Mouse (Mus musculus) cerebellum, adult 2 months (tissue): ENCODE measurements around the gene Fam124b. TPM values are rescaled to one million over a fixed set of nuclear protein-coding genes. Genes with fewer than 3 reads are reported as not detected.
A peak's percentile ranks its signal among the peaks of the same experiment; 100 is the strongest.

Experiments
- DNase-seq, 2 experiments: peaks; one replicate each; pipeline ENCODE4 v3.0.0; 2021
- H3K27ac ChIP-seq: fragments of 200-500 bp; 2 replicates; pipeline ENCODE4 v1.5.1; 2012; ENCODE audit warnings: low read length, control low read depth, inconsistent platforms; ENCODE audit not compliant: insufficient read depth
- H3K27me3 ChIP-seq: fragments of 200-500 bp; 2 replicates; pipeline ENCODE4 v1.6.1; 2012; ENCODE audit warnings: inconsistent platforms, mild to moderate bottlenecking, low read length, moderate library complexity; ENCODE audit not compliant: control insufficient read depth, insufficient read depth
- H3K4me1 ChIP-seq: fragments of 200-500 bp; 2 replicates; pipeline ENCODE4 v1.6.1; 2011; ENCODE audit warnings: low read length; ENCODE audit not compliant: control insufficient read depth, insufficient read depth
- H3K4me3 ChIP-seq: fragments of 200-500 bp; replicated peaks from 2 replicates; pipeline ENCODE3; 2011; ENCODE audit warnings: mild to moderate bottlenecking, low read depth, low read length, control low read depth; ENCODE audit not compliant: insufficient read depth
- CTCF ChIP-seq: fragments of 200-500 bp; IDR thresholded peaks from 2 replicates; pipeline ENCODE4 v1.5.1; 2011; ENCODE audit warnings: low read depth, mild to moderate bottlenecking, control low read depth, low read length, moderate library complexity, borderline replicate concordance; ENCODE audit not compliant: insufficient read depth
- POLR2A ChIP-seq: fragments of 200-500 bp; IDR thresholded peaks from 2 replicates; pipeline ENCODE4 v1.6.1; 2011; ENCODE audit warnings: low read length, control low read depth, borderline replicate concordance; ENCODE audit not compliant: insufficient read depth
- WGBS: fragments of 180-500 bp; shearing (Covaris S2); methylation state at CpG from one replicate; pipeline ENCODE4 v1.1.7; 2018; 5-methylcytosine and 5-hydroxymethylcytosine counted together
- polyA plus RNA-seq: library from polyadenylated mRNA; depleted of rRNA; stranded (reverse); fragments of >200 nt; gene quantifications from 2 replicates; pipeline ENCODE4 v1.2.3, GENCODE M21; 2012; rRNA removed

Gene Fam124b
- 0.05 and 0.06 TPM in 2 replicates for polyA plus RNA-seq

DNA sequence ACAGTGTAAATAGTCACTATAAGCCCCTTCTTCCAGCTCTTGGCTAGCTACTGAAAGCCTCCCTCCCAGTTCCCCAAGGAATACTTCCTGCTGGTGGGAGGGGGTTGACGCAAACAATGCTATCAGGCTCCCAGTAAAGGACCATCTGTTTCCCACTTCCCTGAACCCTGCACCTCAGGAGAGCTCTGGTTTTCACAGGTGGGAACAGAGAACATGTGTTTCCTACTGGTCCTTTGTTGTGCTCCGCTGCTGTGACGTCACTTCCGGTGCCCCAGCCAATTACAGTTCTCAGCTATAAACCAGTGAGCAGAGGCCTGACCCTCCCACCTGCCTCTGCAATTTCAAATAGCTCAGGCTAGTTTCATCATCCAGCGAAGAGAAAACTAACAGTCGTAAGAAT is at the start of gene Fam124b:
Gene Fam124b (minus strand): TSS at position 206 of the 400 bp plus-strand sequence.
- no peaks in the 10 kb centered on the region; the same call in 1 of the 2 replicates for H3K4me1 ChIP-seq
- no peak within 1 kb of the TSS for H3K27ac ChIP-seq
- 81% methylated on average over 6 of the region's 6 CpGs for WGBS
- H3K27me3 ChIP-seq, result no peaks in the 10 kb centered on the region
- H3K4me3 ChIP-seq, result no peak within 1 kb of the TSS
- DNase-seq, result no peak
- TF ChIP-seq CTCF (no peak), POLR2A (no peak)

DNA sequence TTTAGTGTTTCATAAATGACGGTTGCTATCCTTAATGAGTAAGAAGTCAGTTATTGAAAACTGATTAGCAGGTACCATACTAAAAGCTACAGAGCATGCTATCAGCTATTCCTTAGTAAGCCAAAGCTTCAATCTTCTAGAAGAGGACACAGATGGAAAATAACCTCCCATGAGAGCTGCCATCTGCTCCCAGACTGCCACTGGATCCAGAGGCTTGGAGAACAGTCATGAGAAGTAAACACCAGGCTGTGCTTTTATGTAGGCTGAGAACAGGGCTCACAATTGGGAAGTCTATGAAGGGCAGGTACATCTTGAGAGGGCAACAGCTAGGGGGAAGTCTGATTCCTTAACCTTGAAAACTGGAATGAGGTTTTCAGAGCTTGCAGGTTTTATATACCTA is 42.2 kb upstream of the Fam124b start:
- peak in 1 of 2 experiments; percentile 27 for DNase-seq
- Histone ChIP-seq H3K4me3 (no peak overlapping the region), H3K27me3 (no peaks in the 10 kb centered on the region; the same call in 1 of the 2 replicates), H3K4me1 (no peaks in the 10 kb centered on the region), H3K27ac (no peak overlapping the region)
- TF ChIP-seq CTCF (no peak), POLR2A (no peak)
- WGBS, result 79% methylated on average over 1 of the region's 1 CpGs

DNA sequence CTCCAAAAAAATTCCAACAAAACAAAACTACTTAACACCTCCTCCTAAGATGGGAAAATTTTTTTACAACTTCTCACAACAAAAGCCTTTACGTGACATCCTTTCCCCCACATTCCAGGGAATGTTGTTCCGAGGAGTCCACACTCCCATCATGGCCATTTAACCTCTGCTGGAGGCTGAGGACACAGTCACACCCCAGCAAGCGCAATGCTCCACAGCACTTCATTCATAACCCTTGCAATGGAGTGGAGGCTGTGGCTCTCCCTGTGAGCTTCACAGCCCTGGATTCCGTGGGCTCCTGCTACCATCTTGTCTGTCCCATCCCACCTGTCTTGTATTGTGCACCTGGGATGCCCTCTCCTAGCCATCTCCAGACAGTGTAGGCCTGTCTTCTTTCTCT is 40.4 kb upstream of the Fam124b start:
- WGBS, result 44% methylated on average over 4 of the region's 4 CpGs
- no peak for DNase-seq
- no peaks in the 10 kb centered on the region for H3K4me1 ChIP-seq
- no peak for TF ChIP-seq CTCF
- TF ChIP-seq POLR2A, result no peak
- no peak overlapping the region for H3K27ac ChIP-seq
- H3K27me3 ChIP-seq, result no peaks in the 10 kb centered on the region; the same call in 1 of the 2 replicates
- H3K4me3 ChIP-seq, result no peak overlapping the region

DNA sequence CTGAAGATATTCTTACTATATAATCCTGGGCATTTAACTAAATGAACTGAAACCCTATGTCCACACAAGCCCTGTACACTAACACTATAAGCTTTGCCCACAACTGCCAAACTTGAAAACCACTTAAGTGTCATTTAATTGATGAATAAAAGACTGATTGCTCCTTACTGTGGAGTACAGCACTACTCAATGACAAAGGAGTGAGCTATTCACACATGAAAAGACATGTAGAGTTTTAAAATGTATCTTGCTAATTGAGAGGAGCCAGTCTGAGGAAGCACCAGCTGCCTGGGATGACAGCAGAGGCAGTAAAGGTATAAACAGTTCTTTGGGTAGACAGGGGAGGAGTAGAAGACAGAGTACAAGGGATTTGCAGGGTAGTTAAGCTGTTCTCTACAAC is 35.0 kb upstream of the Fam124b start:
- DNase-seq, result no peak
- H3K27ac ChIP-seq, result no peak overlapping the region
- no peak for TF ChIP-seq POLR2A
- no peak for TF ChIP-seq CTCF
- no peaks in the 10 kb centered on the region for H3K4me1 ChIP-seq
- no peaks in the 10 kb centered on the region for H3K27me3 ChIP-seq
- no peak overlapping the region for H3K4me3 ChIP-seq

DNA sequence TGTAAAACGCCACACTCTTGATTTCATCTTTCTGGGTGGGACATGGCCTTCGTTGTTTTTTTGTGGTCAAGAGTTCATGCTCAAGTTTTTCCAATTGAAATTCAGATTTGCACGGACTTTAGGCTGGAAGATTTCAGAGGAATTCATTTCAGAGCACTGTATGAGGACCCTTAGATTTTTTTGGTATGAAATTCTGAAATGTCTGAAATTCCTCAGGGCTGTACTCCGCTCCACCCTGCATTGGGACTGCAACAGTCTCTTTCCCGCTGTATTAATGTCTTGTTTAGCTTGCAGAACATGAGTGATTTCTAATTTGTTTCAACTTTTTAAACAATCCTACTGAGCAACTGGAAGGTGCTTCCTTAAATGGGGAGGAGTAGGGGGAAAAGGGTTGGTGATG is 32.0 kb upstream of the Fam124b start:
- Histone ChIP-seq H3K27ac (no peak overlapping the region), H3K27me3 (no peaks in the 10 kb centered on the region), H3K4me3 (no peak overlapping the region), H3K4me1 (no peaks in the 10 kb centered on the region)
- DNase-seq, result no peak
- WGBS, result 88% methylated on average over 5 of the region's 5 CpGs
- TF ChIP-seq POLR2A (no peak), CTCF (no peak)

DNA sequence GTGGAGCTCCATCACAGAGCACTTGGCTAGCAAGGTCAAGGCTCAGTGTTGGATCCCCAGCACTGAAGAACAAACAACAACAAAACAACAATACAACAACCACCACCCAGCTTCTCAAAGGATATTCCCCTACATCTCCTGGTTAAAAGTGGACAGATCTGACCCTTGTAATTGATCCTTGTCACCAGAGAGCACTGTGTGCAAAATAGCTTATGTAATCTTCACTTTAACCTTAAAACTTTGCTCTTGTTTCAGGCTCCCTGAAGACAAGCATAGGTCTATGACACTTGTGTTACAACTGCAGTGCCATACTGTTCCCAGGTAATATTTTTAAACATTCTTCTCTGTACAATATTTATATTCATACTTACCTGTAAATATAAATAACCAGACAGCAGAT is 28.9 kb upstream of the Fam124b start:
- no peak overlapping the region for H3K4me3 ChIP-seq
- no peak for DNase-seq
- no peaks in the 10 kb centered on the region for H3K27me3 ChIP-seq
- H3K27ac ChIP-seq, result no peak overlapping the region
- no peaks in the 10 kb centered on the region for H3K4me1 ChIP-seq
- no peak for TF ChIP-seq POLR2A
- no peak for TF ChIP-seq CTCF

DNA sequence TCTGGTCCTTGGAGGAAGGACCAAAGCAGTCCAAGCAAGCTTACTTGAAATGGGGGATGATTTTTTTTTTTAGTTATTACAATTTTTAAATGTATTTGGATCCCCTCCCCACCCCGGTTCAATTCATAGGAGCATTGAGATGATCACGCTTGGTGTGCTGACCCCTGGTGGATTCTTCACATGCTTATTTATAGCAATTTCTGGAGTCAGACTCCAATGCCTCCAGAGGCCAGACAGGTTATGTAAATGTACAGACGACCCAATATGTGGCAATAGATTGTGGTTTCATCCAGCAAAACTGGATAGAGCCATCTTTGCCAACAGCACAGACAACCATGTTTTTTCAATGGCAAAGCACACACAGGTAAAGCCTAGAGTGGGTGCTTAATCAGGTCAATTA is 25.9 kb upstream of the Fam124b start:
- Histone ChIP-seq H3K4me3 (no peak overlapping the region), H3K27me3 (no peaks in the 10 kb centered on the region), H3K27ac (no peak overlapping the region), H3K4me1 (no peaks in the 10 kb centered on the region)
- DNase-seq, result no peak
- WGBS, result 58% methylated on average over 3 of the region's 3 CpGs
- TF ChIP-seq CTCF (no peak), POLR2A (no peak)

DNA sequence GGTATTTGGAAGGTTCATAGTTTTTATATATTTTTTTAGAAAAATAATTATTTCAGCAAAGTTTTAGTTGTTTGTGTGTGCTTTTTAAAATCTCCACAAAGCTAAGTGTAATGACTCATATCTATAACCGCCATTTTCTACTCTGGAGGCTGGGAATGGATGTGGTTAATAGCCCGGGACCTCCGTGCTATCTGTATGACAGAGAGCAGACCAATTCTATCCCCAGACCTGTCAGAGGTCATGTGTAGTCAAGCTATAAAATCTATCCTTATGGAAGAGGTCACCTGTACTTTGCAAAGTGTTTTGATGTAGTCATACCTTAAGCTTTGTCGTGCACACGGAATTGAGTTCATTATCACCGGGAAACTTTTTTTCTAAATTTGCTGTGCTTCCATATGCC is 23.3 kb upstream of the Fam124b start:
- Histone ChIP-seq H3K4me3 (no peak overlapping the region), H3K27me3 (no peaks in the 10 kb centered on the region), H3K4me1 (no peaks in the 10 kb centered on the region), H3K27ac (no peak overlapping the region)
- DNase-seq, result no peak
- 96% methylated on average over 6 of the region's 6 CpGs for WGBS
- no peak for TF ChIP-seq POLR2A
- no peak for TF ChIP-seq CTCF

DNA sequence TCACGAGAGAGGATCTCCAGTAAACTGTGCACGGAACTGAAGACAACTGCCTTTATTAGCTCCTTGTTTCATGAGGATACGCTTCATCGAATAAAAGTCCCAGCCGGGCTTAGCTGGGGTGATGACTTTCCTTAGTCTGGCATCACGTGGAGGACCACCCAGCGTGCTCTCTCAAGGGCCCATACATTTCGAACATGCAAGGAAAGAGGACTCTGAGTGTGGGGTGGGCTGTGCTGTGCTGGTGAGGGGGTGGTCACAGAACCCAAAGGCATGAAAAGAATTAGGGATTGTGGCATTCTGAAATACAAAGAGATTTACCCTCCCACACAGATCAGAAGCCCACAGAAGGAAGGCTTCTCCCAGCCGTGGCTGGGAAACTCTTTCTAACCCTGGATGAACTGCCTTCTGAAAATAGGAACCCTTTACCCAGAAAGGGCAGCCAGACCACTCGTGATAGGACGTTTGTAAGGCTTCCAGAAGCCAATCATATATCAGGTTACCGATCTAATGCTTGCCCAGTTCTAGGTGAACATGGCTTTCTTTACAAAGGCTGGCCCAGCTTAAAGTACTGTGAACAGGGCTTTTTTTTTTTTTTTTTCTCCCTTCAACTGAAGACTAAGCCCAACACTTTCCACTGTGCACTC is 21.9 kb upstream of the Fam124b start:
- H3K4me3 ChIP-seq, result no peak overlapping the region
- no peak for DNase-seq
- no peaks in the 10 kb centered on the region for H3K4me1 ChIP-seq
- H3K27me3 ChIP-seq, result no peaks in the 10 kb centered on the region
- no peak overlapping the region for H3K27ac ChIP-seq
- WGBS, result 24% methylated on average over 12 of the region's 12 CpGs
- no peak for TF ChIP-seq POLR2A
- TF ChIP-seq CTCF, result no peak
